ENCODE assay signal across 8 mouse cellular contexts in genomic region chr17:79895911-79896423, GRCm38 (mm10). TPM values are rescaled to one million over a fixed set of nuclear protein-coding genes. Genes with fewer than 3 reads are reported as not detected.
DNase-seq lines count a peak whose midpoint lies in the region; ATAC-seq lines count a peak whose summit lies in the region.

Atl2 (minus strand) TSS chr17:79896123.

- H3K9me3 ChIP-seq in heart, embryonic 14.5 days (ENCODE audit: control insufficient read depth, low read length) = no peaks in the 10 kb centered on the region
- H3K9me3 ChIP-seq in liver, embryonic 13.5 days (replicated peaks) = no peaks in the 10 kb centered on the region
- H3K9me3 ChIP-seq in stomach, embryonic 16.5 days (replicated peaks; ENCODE audit: control insufficient read depth, low read length) = no peaks in the 10 kb centered on the region

- peak within 1 kb of the TSS; percentile 70 for H3K4me2 ChIP-seq in heart, embryonic 14.5 days (ENCODE audit: low read length)
- peak within 1 kb of the TSS; percentile 89 for H3K4me2 ChIP-seq in liver, embryonic 13.5 days
- H3K4me2 ChIP-seq in stomach, embryonic 16.5 days (ENCODE audit: low read depth, low read length) = peak within 1 kb of the TSS; percentile 78

- peaks cover 5% of the 10 kb centered on the region; the same call in 1 of the 2 replicates for H3K27me3 ChIP-seq in heart, embryonic 14.5 days (ENCODE audit: control insufficient read depth, insufficient read depth, low read length)
- peaks cover 20% of the 10 kb centered on the region for H3K27me3 ChIP-seq in liver, embryonic 13.5 days
- H3K27me3 ChIP-seq in stomach, embryonic 16.5 days (ENCODE audit: control insufficient read depth, insufficient read depth, low read length) = 0 out of 2 replicates have a peak, but pooled peaks cover 6% of the 10 kb centered on the region

- H3K9ac ChIP-seq in heart, embryonic 14.5 days (ENCODE audit: low read length) = peak within 1 kb of the TSS; percentile 91
- peak within 1 kb of the TSS; percentile 99 for H3K9ac ChIP-seq in liver, embryonic 13.5 days
- peak within 1 kb of the TSS; percentile 99 for H3K9ac ChIP-seq in stomach, embryonic 16.5 days (ENCODE audit: low read length)

- H3K4me3 ChIP-seq in brown adipose tissue, adult 24 weeks (ENCODE audit: insufficient read depth, low read depth, low read length) = peak within 1 kb of the TSS; percentile 79
- peak within 1 kb of the TSS; percentile 83 to 88 for H3K4me3 ChIP-seq in heart, embryonic 14.5 days (ENCODE audit: control insufficient read depth in 1 of 2, insufficient read depth in 1 of 2, low read depth in 1 of 2, low read length in 2 of 2)
- H3K4me3 ChIP-seq in liver, embryonic 13.5 days (replicated peaks) = peak within 1 kb of the TSS; percentile 98
- peak within 1 kb of the TSS; percentile 97 for H3K4me3 ChIP-seq in stomach, embryonic 16.5 days (replicated peaks; ENCODE audit: low read length)

- DNase-seq in CD4-positive, CD25-positive, alpha-beta regulatory T cell, adult 2 months (ENCODE audit: low read depth, low spot score) = peak; percentile 98
- peak; percentile 73 for DNase-seq in fibroblast of lung, adult 2 months (ENCODE audit: low read depth)
- DNase-seq in kidney, postnatal 14 days = peak; percentile 96
- DNase-seq in liver, embryonic 13.5 days = peak; percentile 95
- DNase-seq in neural tube, embryonic 10.5 days (ENCODE audit: extremely low spot score, low spot score) = peak; percentile 95

- no peaks in the 10 kb centered on the region for H3K36me3 ChIP-seq in heart, embryonic 14.5 days (ENCODE audit: control insufficient read depth, insufficient read depth, low read length)
- no peaks in the 10 kb centered on the region for H3K36me3 ChIP-seq in liver, embryonic 13.5 days
- no peaks in the 10 kb centered on the region for H3K36me3 ChIP-seq in stomach, embryonic 16.5 days (ENCODE audit: control insufficient read depth, insufficient read depth, low read length)

- peak; percentile 90 for ATAC-seq in heart, embryonic 14.5 days (ENCODE audit: insufficient number of reproducible peaks, insufficient read depth, low FRiP score, low read depth)
- peak; percentile 89 for ATAC-seq in liver, embryonic 13.5 days (ENCODE audit: low read depth)
- peak; percentile 95 for ATAC-seq in stomach, embryonic 16.5 days (ENCODE audit: insufficient read depth, low FRiP score)

- peak within 1 kb of the TSS; percentile 87 for H3K27ac ChIP-seq in brown adipose tissue, adult 24 weeks (replicated peaks; ENCODE audit: low read depth, low read length)
- H3K27ac ChIP-seq in heart, embryonic 14.5 days (replicated peaks in 1 of 2; ENCODE audit: control insufficient read depth in 1 of 2, insufficient read depth in 1 of 2, low read depth in 2 of 2, low read length in 2 of 2) = peak within 1 kb of the TSS; percentile 86 to 94
- H3K27ac ChIP-seq in liver, embryonic 13.5 days = peak within 1 kb of the TSS; percentile 94
- H3K27ac ChIP-seq in stomach, embryonic 16.5 days (ENCODE audit: low read length) = peak within 1 kb of the TSS; percentile 97

- WGBS in heart, embryonic 14.5 days = under 1% methylated on average over 46 of the region's 51 CpGs
- under 1% methylated on average over 47 of the region's 51 CpGs for WGBS in liver, embryonic 13.5 days (ENCODE audit: insufficient replicate concordance)
- under 1% methylated on average over 51 of the region's 51 CpGs for WGBS in stomach, embryonic 16.5 days

- peaks cover 12% of the 10 kb centered on the region for H3K4me1 ChIP-seq in brown adipose tissue, adult 24 weeks (ENCODE audit: control insufficient read depth, insufficient read depth, insufficient read length, low read length)
- peaks cover 7 to 30% of the 10 kb centered on the region in 2 experiments; a peak in 3 of 4 replicates for H3K4me1 ChIP-seq in heart, embryonic 14.5 days (ENCODE audit: control insufficient read depth in 2 of 2, insufficient read depth in 2 of 2, low read length in 2 of 2)
- H3K4me1 ChIP-seq in liver, embryonic 13.5 days (replicated peaks) = peaks cover 50% of the 10 kb centered on the region
- H3K4me1 ChIP-seq in stomach, embryonic 16.5 days (ENCODE audit: control insufficient read depth, insufficient read depth, low read length) = peaks cover 27% of the 10 kb centered on the region

RNA-seq across cellular contexts. Expression of gene Atl2, which starts in this region (rescaled TPM):
- polyA plus RNA-seq in brown adipose tissue, adult 24 weeks (2012; ENCODE audit: insufficient read depth, insufficient read length, missing spikeins) = 38.1 and 50.5 TPM in 2 replicates
- 26.7 and 26.9 TPM in 2 replicates for polyA plus RNA-seq in heart, embryonic 14.5 days (2014; fragmentation: Nextera tagmentation; extraction: Ambion mirVana)
- 31.7 and 40.2 TPM in 2 replicates for polyA plus RNA-seq in liver, embryonic 13.5 days (2015; fragmentation: Nextera tagmentation; extraction: Ambion mirVana)
- 46.5 and 46.6 TPM in 2 replicates for polyA plus RNA-seq in stomach, embryonic 16.5 days (2015; fragmentation: Nextera tagmentation; extraction: Ambion mirVana)

Comparison
In these comparisons a context has a peak if more than half of its experiments do, and no peak if none do; other contexts are left out.
1. Peak in every context shown above with its lines: DNase-seq, ATAC-seq, H3K4me3 ChIP-seq and H3K27ac ChIP-seq.